In genomic region chr1:181000501-181001092, GRCm38 (mm10) we compare ENCODE assay signal across 13 mouse cellular contexts. TPM values are rescaled to one million over a fixed set of nuclear protein-coding genes. Genes with fewer than 3 reads are reported as not detected.
DNase-seq lines count a peak whose midpoint lies in the region; ATAC-seq lines count a peak whose summit lies in the region.
"Had no signal": no experiment of that assay in that cellular context is flagged by ENCODE, and none has a peak within 500 bp of the region (broad histone marks: within the 10 kb centered on the region; RNA-seq: fewer than 3 reads in every experiment).

No protein-coding gene starts in this region.

- no peak overlapping the region for H3K27ac ChIP-seq in embryonic facial prominence, embryonic 13.5 days

- intact Hi-C loops in gastrocnemius, postnatal 14 days (cut with DNase I; ENCODE audit: low total_unique reads): no loop called here
- intact Hi-C loops in gastrocnemius, postnatal 36 days (cut with DNase I): no loop called here

- H3K36me3 ChIP-seq in embryonic facial prominence, embryonic 13.5 days: no peaks in the 10 kb centered on the region

- no peaks in the 10 kb centered on the region for H3K9me3 ChIP-seq in embryonic facial prominence, embryonic 13.5 days

- H3K4me3 ChIP-seq in embryonic facial prominence, embryonic 13.5 days: no peak overlapping the region

- H3K4me2 ChIP-seq in embryonic facial prominence, embryonic 13.5 days: no peak overlapping the region

- peak; percentile 48; the same call in 1 of the 2 replicates for ATAC-seq in embryonic facial prominence, embryonic 13.5 days (ENCODE audit: insufficient number of reproducible peaks, insufficient read depth, low FRiP score, low TSS enrichment, low read depth)

- H3K9ac ChIP-seq in embryonic facial prominence, embryonic 13.5 days: no peak overlapping the region

- H3K4me1 ChIP-seq in embryonic facial prominence, embryonic 13.5 days: peaks cover 8% of the 10 kb centered on the region; the same call in 1 of the 2 replicates

- peak; percentile 42 for DNase-seq in gastrocnemius, postnatal 14 days
- DNase-seq in gastrocnemius, postnatal 36 days: no peak
- peak; percentile 36 for DNase-seq in ZHBTc4 (ENCODE audit: low read depth, low spot score)
- peak; percentile 53 to 73 for DNase-seq in kidney, postnatal 4 days
- DNase-seq in urinary bladder, adult 18-20 months (ENCODE audit: low spot score in 2 of 2): no peak
- DNase-seq in right cerebral cortex, adult 2 months (ENCODE audit: low spot score in 2 of 2): no peak
- DNase-seq in thymus, postnatal 4 days: no peak
- DNase-seq: cerebellum, adult 8-10 months had no signal

- H3K27me3 ChIP-seq in embryonic facial prominence, embryonic 13.5 days: no peaks in the 10 kb centered on the region

- WGBS in embryonic facial prominence, embryonic 13.5 days: 26% methylated on average over 10 of the region's 10 CpGs

RNA-seq across cellular contexts. Expression of gene Ephx1, which starts 20.1 kb away (rescaled TPM):
- total RNA-seq in gastrocnemius, postnatal 14 days (2021): 10 to 100 TPM; 13.5 to 16.4 TPM
- 10 to 100 TPM; 10.9 to 16.6 TPM for total RNA-seq in gastrocnemius, postnatal 36 days (2021)
- 5.1 and 7.9 TPM in 2 replicates for polyA plus RNA-seq in embryonic facial prominence, embryonic 13.5 days (2015; fragmentation: Nextera tagmentation; extraction: Ambion mirVana)

RNA-seq across cellular contexts. Expression of gene 9130409I23Rik, which starts 50.4 kb away (rescaled TPM):
- not detected for total RNA-seq in gastrocnemius, postnatal 14 days (2021)
- not detected for total RNA-seq in gastrocnemius, postnatal 36 days (2021)
- not detected in 2 replicates for polyA plus RNA-seq in embryonic facial prominence, embryonic 13.5 days (2015; fragmentation: Nextera tagmentation; extraction: Ambion mirVana)
- total RNA-seq: gastrocnemius, adult 8-10 months; midbrain, postnatal 0 days had no signal
- polyA plus RNA-seq: large intestine, adult 2 months; midbrain, postnatal 0 days; small intestine, adult 2 months had no signal

RNA-seq across cellular contexts. Expression of gene Tmem63a, which starts 58.5 kb away (rescaled TPM):
- total RNA-seq in gastrocnemius, postnatal 14 days (2021): 10 to 100 TPM; 11.9 to 12.5 TPM
- total RNA-seq in gastrocnemius, postnatal 36 days (2021): 10 to 100 TPM; 12.4 to 13.3 TPM
- 13.6 and 13.7 TPM in 2 replicates for polyA plus RNA-seq in embryonic facial prominence, embryonic 13.5 days (2015; fragmentation: Nextera tagmentation; extraction: Ambion mirVana)

Comparison
In these comparisons a context has a peak if more than half of its experiments do, and no peak if none do; other contexts are left out.
1. DNase-seq: peak in gastrocnemius, postnatal 14 days (single experiment), ZHBTc4 (single experiment) and kidney, postnatal 4 days (2 of 2); none in gastrocnemius, postnatal 36 days (0 of 2), urinary bladder, adult 18-20 months (0 of 2), right cerebral cortex, adult 2 months (0 of 2) and thymus, postnatal 4 days (single experiment).